In the genomic region with DNA sequence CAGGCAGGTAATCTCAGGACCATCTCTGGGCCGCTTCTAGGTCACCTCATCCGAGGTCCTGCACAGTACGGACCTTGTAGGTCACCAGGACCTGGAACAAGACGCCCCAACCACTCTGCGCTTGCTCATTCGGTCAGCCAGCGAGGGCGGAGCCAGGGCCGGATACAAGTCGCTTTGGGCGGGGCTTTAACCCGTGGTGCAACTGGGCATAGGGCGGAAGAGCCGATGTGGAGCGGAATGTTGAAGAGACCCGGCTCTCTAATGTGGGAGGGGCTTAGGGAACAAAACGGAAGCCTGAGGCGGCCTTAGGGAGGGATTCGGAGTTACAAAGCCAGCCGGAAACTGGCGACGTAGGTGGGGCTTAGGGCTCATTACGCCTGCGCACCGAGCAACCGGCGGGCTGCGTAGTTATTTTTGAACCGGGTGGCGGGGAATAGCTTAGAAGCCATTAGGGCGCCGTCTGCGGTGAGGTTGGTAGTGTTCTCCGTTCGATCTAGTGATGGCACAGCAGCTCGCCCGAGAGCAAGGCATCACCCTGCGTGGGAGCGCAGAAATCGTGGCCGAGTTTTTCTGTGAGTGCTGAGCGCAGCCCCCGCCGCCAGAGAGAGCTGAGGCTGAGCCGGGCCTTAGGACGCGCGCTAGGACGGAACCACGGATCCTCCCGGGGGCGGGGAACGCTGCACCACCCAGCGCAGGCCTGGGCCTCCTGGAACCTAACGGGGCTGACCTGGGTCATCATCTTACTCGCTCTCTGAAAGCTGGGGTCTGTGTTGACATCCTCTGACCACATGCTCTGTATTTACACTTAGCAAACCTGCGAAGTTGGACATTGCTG, we compare ENCODE assay signal across 8 mouse cellular contexts. TPM values are rescaled to one million over a fixed set of nuclear protein-coding genes. Genes with fewer than 3 reads are reported as not detected.
DNase-seq lines count a peak whose midpoint lies in the region; ATAC-seq and TF ChIP-seq lines count a peak whose summit lies in the region.

Gene Mad2l1, plus strand, starts transcription at position 363 of the 835 bp plus-strand sequence.

- peak within 1 kb of the TSS; percentile 98 for H3K4me3 ChIP-seq in bone marrow, adult 2 months (replicated peaks; ENCODE audit: control insufficient read depth, low read depth, low read length)
- H3K4me3 ChIP-seq in embryonic facial prominence, embryonic 15.5 days (replicated peaks) = peak within 1 kb of the TSS; percentile 75
- peak within 1 kb of the TSS; percentile 74 for H3K4me3 ChIP-seq in limb, embryonic 14.5 days (replicated peaks; ENCODE audit: low read length)
- H3K4me3 ChIP-seq in midbrain, postnatal 0 days (ENCODE audit: low read depth, low read length) = peak within 1 kb of the TSS; percentile 82

- no peaks in the 10 kb centered on the region for H3K9me3 ChIP-seq in embryonic facial prominence, embryonic 15.5 days (replicated peaks)
- H3K9me3 ChIP-seq in limb, embryonic 14.5 days (ENCODE audit: control insufficient read depth, low read length) = no peaks in the 10 kb centered on the region
- no peaks in the 10 kb centered on the region for H3K9me3 ChIP-seq in midbrain, postnatal 0 days (ENCODE audit: low read length)

- under 1% methylated on average over 57 of the region's 57 CpGs for WGBS in bone marrow, adult 2 months
- WGBS in embryonic facial prominence, embryonic 15.5 days = under 1% methylated on average over 57 of the region's 57 CpGs
- WGBS in limb, embryonic 14.5 days = under 1% methylated on average over 57 of the region's 57 CpGs
- under 1% methylated on average over 57 of the region's 57 CpGs for WGBS in midbrain, postnatal 0 days

- peak; percentile 74; the same call in 1 of the 2 replicates for TF ChIP-seq POLR2A in bone marrow, adult 2 months (IDR thresholded peaks at IDR 0.05; ENCODE audit: borderline replicate concordance, control insufficient read depth, low read depth, low read length)
- peak; percentile 79; the same call in 1 of the 2 replicates for TF ChIP-seq POLR2A in limb, embryonic 14.5 days (IDR thresholded peaks at IDR 0.05; ENCODE audit: borderline replicate concordance, extremely low read depth, insufficient read depth, insufficient read length)

- H3K36me3 ChIP-seq in embryonic facial prominence, embryonic 15.5 days = peaks cover 8% of the 10 kb centered on the region
- H3K36me3 ChIP-seq in limb, embryonic 14.5 days (ENCODE audit: control insufficient read depth, insufficient read depth, low read length) = peaks cover 12% of the 10 kb centered on the region
- no peaks in the 10 kb centered on the region for H3K36me3 ChIP-seq in midbrain, postnatal 0 days (ENCODE audit: insufficient read depth, low read length)

- no peaks in the 10 kb centered on the region; the same call in 1 of the 2 replicates for H3K4me1 ChIP-seq in bone marrow, adult 2 months (ENCODE audit: control insufficient read depth, insufficient read depth, low read length)
- H3K4me1 ChIP-seq in embryonic facial prominence, embryonic 15.5 days = peaks cover 15% of the 10 kb centered on the region
- peaks cover 13% of the 10 kb centered on the region for H3K4me1 ChIP-seq in limb, embryonic 14.5 days (ENCODE audit: control insufficient read depth, insufficient read depth, low read length)
- H3K4me1 ChIP-seq in midbrain, postnatal 0 days (ENCODE audit: insufficient read depth, low read length) = peaks cover 9% of the 10 kb centered on the region; the same call in 1 of the 2 replicates

- H3K27ac ChIP-seq in bone marrow, adult 2 months (ENCODE audit: control insufficient read depth, insufficient read depth, low read depth, low read length, poor library complexity) = peak within 1 kb of the TSS; percentile 92
- peak within 1 kb of the TSS; percentile 87 for H3K27ac ChIP-seq in embryonic facial prominence, embryonic 15.5 days (replicated peaks)
- H3K27ac ChIP-seq in limb, embryonic 14.5 days (replicated peaks; ENCODE audit: low read depth, low read length) = peak within 1 kb of the TSS; percentile 77
- H3K27ac ChIP-seq in midbrain, postnatal 0 days (ENCODE audit: low read depth, low read length) = peak within 1 kb of the TSS; percentile 80

- DNase-seq in 416B (ENCODE audit: low read depth) = peak; percentile 99
- peak; percentile 98 for DNase-seq in heart, adult 8-10 months (ENCODE audit: low spot score)
- DNase-seq in kidney, adult 9 months = peak; percentile 99
- peak; percentile 99 for DNase-seq in limb, embryonic 14.5 days (ENCODE audit: low spot score)
- DNase-seq in midbrain, postnatal 0 days (ENCODE audit: low spot score) = peak; percentile 99
- DNase-seq in spleen, postnatal 14 days (ENCODE audit: low spot score in 2 of 2) = peak; percentile 94 to 95

- no peak for TF ChIP-seq CTCF in bone marrow, adult 2 months (IDR thresholded peaks at IDR 0.05; ENCODE audit: control insufficient read depth, insufficient read depth, low read length)
- TF ChIP-seq CTCF in midbrain, postnatal 0 days (IDR thresholded peaks at IDR 0.05) = peak; percentile 57

- H3K4me2 ChIP-seq in embryonic facial prominence, embryonic 15.5 days (replicated peaks) = peak within 1 kb of the TSS; percentile 74
- H3K4me2 ChIP-seq in limb, embryonic 14.5 days (replicated peaks; ENCODE audit: low read depth, low read length, severe bottlenecking) = peak within 1 kb of the TSS; percentile 72
- peak within 1 kb of the TSS; percentile 91 for H3K4me2 ChIP-seq in midbrain, postnatal 0 days (ENCODE audit: low read depth, low read length, poor library complexity, severe bottlenecking)

- peak; percentile 98 for ATAC-seq in embryonic facial prominence, embryonic 15.5 days (ENCODE audit: insufficient number of reproducible peaks, low FRiP score, low TSS enrichment, low read depth)
- peak; percentile 99 for ATAC-seq in limb, embryonic 14.5 days (ENCODE audit: low FRiP score, low read depth)
- peak; percentile 98 for ATAC-seq in midbrain, postnatal 0 days (ENCODE audit: low FRiP score)

- H3K27me3 ChIP-seq in embryonic facial prominence, embryonic 15.5 days = no peaks in the 10 kb centered on the region
- H3K27me3 ChIP-seq in limb, embryonic 14.5 days (ENCODE audit: control insufficient read depth, insufficient read depth, low read length) = no peaks in the 10 kb centered on the region
- no peaks in the 10 kb centered on the region for H3K27me3 ChIP-seq in midbrain, postnatal 0 days (ENCODE audit: insufficient read depth, low read length)

- peak within 1 kb of the TSS; percentile 51 for H3K9ac ChIP-seq in embryonic facial prominence, embryonic 15.5 days
- peak within 1 kb of the TSS; percentile 73 for H3K9ac ChIP-seq in limb, embryonic 14.5 days (ENCODE audit: low read depth, low read length, severe bottlenecking)
- peak within 1 kb of the TSS; percentile 64 for H3K9ac ChIP-seq in midbrain, postnatal 0 days (replicated peaks; ENCODE audit: low read length, poor library complexity, severe bottlenecking)

RNA-seq across cellular contexts. Expression of gene Mad2l1, which starts in this region (rescaled TPM):
- polyA plus RNA-seq in bone marrow, adult 2 months (2011; ENCODE audit: insufficient read depth, insufficient read length, low replicate concordance, missing spikeins) = 32.6 and 45.4 TPM in 2 replicates
- 66.4 and 67.4 TPM in 2 replicates for polyA plus RNA-seq in embryonic facial prominence, embryonic 15.5 days (2015; fragmentation: Nextera tagmentation; extraction: Ambion mirVana)
- total RNA-seq in heart, adult 8-10 months (2022) = 1 to 10 TPM; 2.7 to 3.6 (median 3.0) TPM
- 52.7 and 65.6 TPM in 2 replicates for polyA plus RNA-seq in limb, embryonic 14.5 days (2012; rRNA removed)
- polyA plus RNA-seq in limb, embryonic 14.5 days (2014; fragmentation: Nextera tagmentation; extraction: Ambion mirVana) = 72.3 and 72.4 TPM in 2 replicates
- 6.7 and 6.8 TPM in 2 replicates for total RNA-seq in midbrain, postnatal 0 days (2014; rRNA removed)
- 11.5 and 11.6 TPM in 2 replicates for polyA plus RNA-seq in midbrain, postnatal 0 days (2015; fragmentation: Nextera tagmentation; extraction: Ambion mirVana)

Comparison
In these comparisons a context has a peak if more than half of its experiments do, and no peak if none do; other contexts are left out.
1. Peak in every context shown above with its lines: DNase-seq, ATAC-seq, H3K4me3 ChIP-seq and H3K27ac ChIP-seq.